Mouse (Mus musculus) cerebellum, adult 9-11 months (tissue): Measurements from ENCODE around the gene Ptov1.

Experiments used
- DNase-seq: peaks from one replicate; pipeline ENCODE4 v3.0.0; 2022

The Ptov1 gene

GRCm38 (mm10) chr7:44839491-44840191, 29.9 kb downstream of the Ptov1 start:
- no peak for DNase-seq

GRCm38 (mm10) chr7:44839171-44839490, 30.5 kb downstream of the Ptov1 start:
- DNase-seq: no peak

- no peak for DNase-seq
These were observed 31.5 kb downstream of the Ptov1 start for GRCm38 (mm10) chr7:44838073-44838472.

- DNase-seq: no peak
These were observed 33.0 kb downstream of the Ptov1 start for GRCm38 (mm10) chr7:44836423-44837053.

GRCm38 (mm10) chr7:44836016-44836404, 33.6 kb downstream of the Ptov1 start:
- no peak for DNase-seq

GRCm38 (mm10) chr7:44835373-44836015, 34.1 kb downstream of the Ptov1 start:
- DNase-seq: no peak

- no peak for DNase-seq
These were observed 36.8 kb downstream of the Ptov1 start for GRCm38 (mm10) chr7:44832763-44833162.

- peak; percentile 8 for DNase-seq
These were observed 40.9 kb downstream of the Ptov1 start for GRCm38 (mm10) chr7:44828706-44829105.

- no peak for DNase-seq
These were observed 42.8 kb downstream of the Ptov1 start for GRCm38 (mm10) chr7:44826771-44827170.

- DNase-seq: peak; percentile 78
These were observed 44.7 kb downstream of the Ptov1 start for GRCm38 (mm10) chr7:44824872-44825271.

GRCm38 (mm10) chr7:44823409-44823808, 46.2 kb downstream of the Ptov1 start:
- peak; percentile 7 for DNase-seq

- DNase-seq: no peak
These were observed 47.7 kb downstream of the Ptov1 start for GRCm38 (mm10) chr7:44821666-44822448.

GRCm38 (mm10) chr7:44820525-44820924, 49.1 kb downstream of the Ptov1 start:
- DNase-seq: no peak

GRCm38 (mm10) chr7:44819863-44820262, 49.7 kb downstream of the Ptov1 start:
- peak; percentile 17 for DNase-seq

GRCm38 (mm10) chr7:44819391-44819790, 50.2 kb downstream of the Ptov1 start:
- no peak for DNase-seq

GRCm38 (mm10) chr7:44818751-44819235, 50.8 kb downstream of the Ptov1 start:
- peak; percentile 48 for DNase-seq

GRCm38 (mm10) chr7:44818164-44818563, 51.4 kb downstream of the Ptov1 start:
- peak; percentile 28 for DNase-seq

- DNase-seq: peak; percentile 16
These were observed 52.1 kb downstream of the Ptov1 start for GRCm38 (mm10) chr7:44817441-44817840.

- peak; percentile 61 for DNase-seq
These were observed 53.0 kb downstream of the Ptov1 start, which contains the start of gene Atf5 for GRCm38 (mm10) chr7:44816470-44817021. Gene Atf5 (minus strand): TSS chr7:44816658.

GRCm38 (mm10) chr7:44815721-44816469, 53.7 kb downstream of the Ptov1 start, which contains the start of the genes Nup62 and Il4i1:
Gene Nup62 (plus strand): TSS chr7:44816088.
Gene Il4i1 (plus strand): TSS chr7:44816387.
- peak; percentile 98 for DNase-seq

- DNase-seq: peak; percentile 74
These were observed 54.5 kb downstream of the Ptov1 start for GRCm38 (mm10) chr7:44814952-44815553.
